Mouse (Mus musculus): ENCODE measurements around the gene Fbxo47. TPM values are rescaled to one million over a fixed set of nuclear protein-coding genes. Genes with fewer than 3 reads are reported as not detected.
A peak's percentile ranks its signal among the peaks of the same experiment; 100 is the strongest.

Fbxo47 gene
- polyA plus RNA-seq, 1 experiment from 2014 or later, result 0.97 TPM

DNA sequence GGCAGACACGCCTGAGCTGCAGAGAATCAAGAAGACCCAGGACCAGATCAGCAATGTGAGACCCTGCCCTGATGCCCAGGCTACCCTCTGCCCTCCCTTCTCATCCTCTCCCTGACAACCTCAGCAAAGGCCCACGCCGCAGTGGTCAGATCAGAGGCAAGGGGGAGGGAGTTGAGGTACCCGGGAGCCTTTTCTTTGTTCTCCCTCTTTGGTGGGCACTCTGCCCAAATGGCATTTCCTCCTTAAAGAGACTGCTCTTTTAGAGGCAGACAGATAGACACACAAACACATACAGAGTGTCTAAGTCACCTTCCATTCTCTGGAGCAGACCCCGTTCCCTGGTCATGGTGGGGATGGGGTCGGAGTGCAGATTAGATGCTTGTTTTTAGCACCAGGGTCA lies 59.1 kb downstream of the Fbxo47 start:
- Histone ChIP-seq H3K36me3 (ENCODE audit: control insufficient read depth, insufficient read depth, low read length) (peaks cover 75% of the 10 kb centered on the region), H3K4me1 (ENCODE audit: control insufficient read depth, insufficient read depth, low read length) (no peaks in the 10 kb centered on the region), H3K9ac (ENCODE audit: low read depth, low read length) (peak overlapping the region; percentile 27; the same call in 1 of the 2 replicates), H3K27ac (replicated peaks; ENCODE audit: low read depth, low read length) (no peak overlapping the region), H3K4me3 (ENCODE audit: low read depth, low read length) (no peak overlapping the region), H3K9me3 (ENCODE audit: control insufficient read depth, low read length) (no peaks in the 10 kb centered on the region), H3K4me2 (ENCODE audit: low read depth, low read length) (no peak overlapping the region), H3K27me3 (replicated peaks; ENCODE audit: control insufficient read depth, insufficient read depth, low read length) (no peaks in the 10 kb centered on the region)
- WGBS, result 74% methylated on average over 5 of the region's 6 CpGs
- ATAC-seq (ENCODE audit: low read depth) (no peak), DNase-seq (ENCODE audit: low spot score) (no peak)

- no peak overlapping the region for H3K9ac ChIP-seq (ENCODE audit: low read depth, low read length)
- H3K27me3 ChIP-seq (replicated peaks; ENCODE audit: control insufficient read depth, insufficient read depth, low read length), result no peaks in the 10 kb centered on the region
- no peaks in the 10 kb centered on the region for H3K4me1 ChIP-seq (ENCODE audit: control insufficient read depth, insufficient read depth, low read length)
- H3K27ac ChIP-seq (replicated peaks; ENCODE audit: low read depth, low read length), result no peak overlapping the region
- H3K9me3 ChIP-seq (ENCODE audit: control insufficient read depth, low read length), result no peaks in the 10 kb centered on the region
- no peak overlapping the region for H3K4me3 ChIP-seq (ENCODE audit: low read depth, low read length)
- no peak overlapping the region for H3K4me2 ChIP-seq (ENCODE audit: low read depth, low read length)
- peaks cover 75% of the 10 kb centered on the region for H3K36me3 ChIP-seq (ENCODE audit: control insufficient read depth, insufficient read depth, low read length)
- DNase-seq (ENCODE audit: low spot score) (no peak), ATAC-seq (ENCODE audit: low read depth) (no peak)
- WGBS, result 97% methylated on average over 11 of the region's 11 CpGs
Observed at GRCm38 (mm10) chr11:97824168-97824567, 59.8 kb downstream of the Fbxo47 start.

DNA sequence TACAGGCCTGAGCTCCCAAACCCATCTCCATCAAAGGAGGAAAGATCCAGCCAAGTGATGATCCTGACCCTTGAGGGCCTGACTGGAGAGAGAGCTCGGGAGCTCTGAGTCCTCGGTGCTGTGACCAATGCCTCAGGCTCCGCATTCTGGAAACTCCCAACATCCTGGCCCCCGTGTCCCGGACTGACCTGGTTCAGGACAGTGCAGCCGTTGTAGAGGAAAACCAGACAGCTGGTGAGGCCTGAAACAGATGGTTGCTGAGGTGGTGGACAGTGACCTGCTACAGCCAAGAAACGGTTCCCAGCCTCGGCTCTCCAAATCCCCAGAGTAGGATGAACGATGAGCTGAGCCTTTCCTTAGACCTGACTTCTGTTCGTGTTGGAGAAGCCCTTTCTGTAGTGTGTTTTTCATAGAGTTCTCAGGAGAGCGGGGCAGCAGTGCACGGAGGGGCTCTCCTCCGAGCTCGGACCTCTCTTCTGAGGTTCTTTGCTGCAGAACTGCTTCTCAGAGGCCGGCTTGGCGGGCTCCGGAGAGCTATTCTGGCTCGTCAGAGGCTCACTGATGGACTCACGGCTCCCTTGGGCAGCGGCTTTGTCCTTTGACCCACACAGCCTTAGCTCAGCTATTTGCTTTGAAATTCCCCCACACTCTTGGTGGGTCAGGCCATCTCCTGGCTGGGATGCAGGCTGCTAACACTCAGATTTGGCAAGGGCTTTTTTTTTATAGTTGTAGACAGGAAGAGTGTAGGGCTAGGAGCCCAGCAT lies 60.9 kb downstream of the Fbxo47 start:
- H3K27me3 ChIP-seq (replicated peaks; ENCODE audit: control insufficient read depth, insufficient read depth, low read length), result no peaks in the 10 kb centered on the region
- DNase-seq (ENCODE audit: low spot score), result no peak
- H3K36me3 ChIP-seq (ENCODE audit: control insufficient read depth, insufficient read depth, low read length), result peaks cover 68% of the 10 kb centered on the region

GRCm38 (mm10) chr11:97821401-97822064 lies 62.4 kb downstream of the Fbxo47 start:
- no peak overlapping the region for H3K9ac ChIP-seq (ENCODE audit: low read depth, low read length)
- H3K4me1 ChIP-seq (ENCODE audit: control insufficient read depth, insufficient read depth, low read length), result peaks cover 21% of the 10 kb centered on the region
- H3K36me3 ChIP-seq (ENCODE audit: control insufficient read depth, insufficient read depth, low read length), result peaks cover 67% of the 10 kb centered on the region
- 96% methylated on average over 8 of the region's 8 CpGs for WGBS
- H3K9me3 ChIP-seq (ENCODE audit: control insufficient read depth, low read length), result no peaks in the 10 kb centered on the region
- H3K27me3 ChIP-seq (replicated peaks; ENCODE audit: control insufficient read depth, insufficient read depth, low read length), result no peaks in the 10 kb centered on the region
- H3K4me2 ChIP-seq (ENCODE audit: low read depth, low read length), result no peak overlapping the region
- no peak overlapping the region for H3K27ac ChIP-seq (replicated peaks; ENCODE audit: low read depth, low read length)
- no peak overlapping the region for H3K4me3 ChIP-seq (ENCODE audit: low read depth, low read length)
- ATAC-seq (ENCODE audit: low read depth), result no peak
- DNase-seq (ENCODE audit: low spot score), result no peak

More for the DNA sequence above, 60.9 kb downstream of the Fbxo47 start:
- H3K9ac ChIP-seq (ENCODE audit: low read depth, low read length), result no peak overlapping the region
- no peak overlapping the region for H3K4me3 ChIP-seq (ENCODE audit: low read depth, low read length)
- H3K4me1 ChIP-seq (ENCODE audit: control insufficient read depth, insufficient read depth, low read length), result peaks cover 8% of the 10 kb centered on the region
- no peak for ATAC-seq (ENCODE audit: low read depth)
- H3K27ac ChIP-seq (replicated peaks; ENCODE audit: low read depth, low read length), result no peak overlapping the region
- H3K9me3 ChIP-seq (ENCODE audit: control insufficient read depth, low read length), result no peaks in the 10 kb centered on the region
- H3K4me2 ChIP-seq (ENCODE audit: low read depth, low read length), result no peak overlapping the region
- 59% methylated on average over 20 of the region's 20 CpGs for WGBS

- 64% methylated on average over 4 of the region's 4 CpGs for WGBS
- Histone ChIP-seq H3K9me3 (ENCODE audit: control insufficient read depth, low read length) (no peaks in the 10 kb centered on the region), H3K27me3 (replicated peaks; ENCODE audit: control insufficient read depth, insufficient read depth, low read length) (no peaks in the 10 kb centered on the region), H3K36me3 (ENCODE audit: control insufficient read depth, insufficient read depth, low read length) (peaks cover 67% of the 10 kb centered on the region), H3K4me3 (ENCODE audit: low read depth, low read length) (no peak overlapping the region), H3K4me2 (ENCODE audit: low read depth, low read length) (no peak overlapping the region), H3K27ac (replicated peaks; ENCODE audit: low read depth, low read length) (no peak overlapping the region), H3K4me1 (ENCODE audit: control insufficient read depth, insufficient read depth, low read length) (peaks cover 21% of the 10 kb centered on the region), H3K9ac (ENCODE audit: low read depth, low read length) (no peak overlapping the region)
- no peak for DNase-seq (ENCODE audit: low spot score)
- ATAC-seq (ENCODE audit: low read depth), result no peak
Observed at GRCm38 (mm10) chr11:97820840-97821239, 63.1 kb downstream of the Fbxo47 start.

DNA sequence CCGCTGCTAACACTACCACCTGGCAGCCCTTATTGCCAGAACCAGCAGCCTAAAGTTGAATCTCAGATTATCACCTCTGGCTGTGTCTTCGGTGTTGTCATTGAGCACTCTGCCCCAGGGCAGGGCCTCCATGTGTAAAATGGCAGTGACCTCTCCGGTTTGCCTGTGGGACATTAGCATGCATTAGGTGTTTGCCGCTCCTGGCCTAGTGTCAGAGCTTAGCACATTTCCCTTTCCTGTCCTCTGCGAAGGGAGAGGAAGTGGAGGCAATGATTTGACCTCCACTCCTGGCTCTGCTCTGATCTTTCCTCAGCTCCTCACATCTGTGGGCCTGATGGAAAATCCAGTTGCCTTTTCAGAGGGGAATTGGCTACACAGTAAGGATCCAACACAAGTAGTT lies 64.0 kb downstream of the Fbxo47 start:
- DNase-seq (ENCODE audit: low spot score), result no peak
- Histone ChIP-seq H3K9me3 (ENCODE audit: control insufficient read depth, low read length) (no peaks in the 10 kb centered on the region), H3K27ac (replicated peaks; ENCODE audit: low read depth, low read length) (no peak overlapping the region), H3K36me3 (ENCODE audit: control insufficient read depth, insufficient read depth, low read length) (peaks cover 67% of the 10 kb centered on the region), H3K4me3 (ENCODE audit: low read depth, low read length) (no peak overlapping the region), H3K27me3 (replicated peaks; ENCODE audit: control insufficient read depth, insufficient read depth, low read length) (no peaks in the 10 kb centered on the region), H3K9ac (ENCODE audit: low read depth, low read length) (no peak overlapping the region), H3K4me1 (ENCODE audit: control insufficient read depth, insufficient read depth, low read length) (peaks cover 21% of the 10 kb centered on the region), H3K4me2 (ENCODE audit: low read depth, low read length) (no peak overlapping the region)
- WGBS, result 59% methylated on average over 5 of the region's 5 CpGs
- ATAC-seq (ENCODE audit: low read depth), result no peak

DNA sequence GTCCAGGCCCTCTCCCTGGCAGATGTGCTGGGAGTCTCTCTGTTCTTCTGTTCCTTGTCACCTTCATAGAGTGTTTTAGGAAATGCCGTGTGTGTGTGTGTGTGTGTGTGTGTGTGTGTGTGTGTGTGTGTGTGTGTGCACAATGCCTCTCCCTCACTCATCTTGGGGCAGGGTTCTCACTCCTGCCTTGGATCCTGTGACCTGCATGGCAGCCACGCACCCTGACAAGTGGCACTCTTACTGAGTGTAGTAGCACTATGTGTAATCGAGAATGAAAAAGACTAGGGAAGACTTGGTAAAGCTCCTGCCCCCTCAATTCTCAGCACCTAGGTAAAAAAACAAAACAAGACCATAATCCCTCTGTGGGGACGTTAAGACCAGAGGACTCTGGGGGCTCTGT lies 64.9 kb downstream of the Fbxo47 start:
- Histone ChIP-seq H3K4me1 (ENCODE audit: control insufficient read depth, insufficient read depth, low read length) (peaks cover 24% of the 10 kb centered on the region), H3K4me3 (ENCODE audit: low read depth, low read length) (no peak overlapping the region), H3K9ac (ENCODE audit: low read depth, low read length) (no peak overlapping the region), H3K27ac (replicated peaks; ENCODE audit: low read depth, low read length) (peak overlapping the region; percentile 49; the same call in 1 of the 2 replicates), H3K36me3 (ENCODE audit: control insufficient read depth, insufficient read depth, low read length) (peaks cover 65% of the 10 kb centered on the region), H3K4me2 (ENCODE audit: low read depth, low read length) (no peak overlapping the region), H3K9me3 (ENCODE audit: control insufficient read depth, low read length) (no peaks in the 10 kb centered on the region), H3K27me3 (replicated peaks; ENCODE audit: control insufficient read depth, insufficient read depth, low read length) (no peaks in the 10 kb centered on the region)
- DNase-seq (ENCODE audit: low spot score), result no peak
- 63% methylated on average over 4 of the region's 4 CpGs for WGBS
- ATAC-seq (ENCODE audit: low read depth), result no peak

GRCm38 (mm10) chr11:97818571-97818970 lies 65.4 kb downstream of the Fbxo47 start:
- Histone ChIP-seq H3K36me3 (ENCODE audit: control insufficient read depth, insufficient read depth, low read length) (peaks cover 62% of the 10 kb centered on the region), H3K27me3 (replicated peaks; ENCODE audit: control insufficient read depth, insufficient read depth, low read length) (no peaks in the 10 kb centered on the region), H3K4me2 (ENCODE audit: low read depth, low read length) (no peak overlapping the region), H3K27ac (replicated peaks; ENCODE audit: low read depth, low read length) (peak overlapping the region; percentile 49; the same call in 1 of the 2 replicates), H3K9me3 (ENCODE audit: control insufficient read depth, low read length) (no peaks in the 10 kb centered on the region), H3K4me3 (ENCODE audit: low read depth, low read length) (no peak overlapping the region), H3K9ac (ENCODE audit: low read depth, low read length) (0 out of 2 replicates have a peak overlapping the region, but pooled peaks have one; percentile 5), H3K4me1 (ENCODE audit: control insufficient read depth, insufficient read depth, low read length) (peaks cover 24% of the 10 kb centered on the region)
- WGBS, result 9% methylated on average over 4 of the region's 4 CpGs
- ATAC-seq (ENCODE audit: low read depth), result peak; percentile 62
- no peak for DNase-seq (ENCODE audit: low spot score)
